Mouse (Mus musculus) adrenal gland, postnatal 14 days (tissue): ENCODE measurements around the gene Kcnj14. TPM values are rescaled to one million over a fixed set of nuclear protein-coding genes. Genes with fewer than 3 reads are reported as not detected.

Source experiments
- DNase-seq: peaks from one replicate; pipeline ENCODE4 v3.0.0; 2021; ENCODE audit warnings: mixed read lengths
- long read RNA-seq, 2 experiments: library from polyadenylated mRNA; stranded (forward); transcript quantifications; one replicate each; pipeline ENCODE4 v2.0.0; 2021
- total RNA-seq: library from RNA; stranded (reverse); gene quantifications from 2 replicates; pipeline ENCODE4 v1.2.3, GENCODE M21; 2021

Kcnj14 gene
- total RNA-seq, result 0.48 and 0.60 TPM in 2 replicates
- long read RNA-seq, experiment 1, result 0 reads
- long read RNA-seq, experiment 2, result 0 reads

- DNase-seq, result no peak
Measured at GRCm38 (mm10) chr7:45824598-45824997, at the start of gene Kcnj14. Gene Kcnj14, minus strand, starts transcription at chr7:45824782.

DNA sequence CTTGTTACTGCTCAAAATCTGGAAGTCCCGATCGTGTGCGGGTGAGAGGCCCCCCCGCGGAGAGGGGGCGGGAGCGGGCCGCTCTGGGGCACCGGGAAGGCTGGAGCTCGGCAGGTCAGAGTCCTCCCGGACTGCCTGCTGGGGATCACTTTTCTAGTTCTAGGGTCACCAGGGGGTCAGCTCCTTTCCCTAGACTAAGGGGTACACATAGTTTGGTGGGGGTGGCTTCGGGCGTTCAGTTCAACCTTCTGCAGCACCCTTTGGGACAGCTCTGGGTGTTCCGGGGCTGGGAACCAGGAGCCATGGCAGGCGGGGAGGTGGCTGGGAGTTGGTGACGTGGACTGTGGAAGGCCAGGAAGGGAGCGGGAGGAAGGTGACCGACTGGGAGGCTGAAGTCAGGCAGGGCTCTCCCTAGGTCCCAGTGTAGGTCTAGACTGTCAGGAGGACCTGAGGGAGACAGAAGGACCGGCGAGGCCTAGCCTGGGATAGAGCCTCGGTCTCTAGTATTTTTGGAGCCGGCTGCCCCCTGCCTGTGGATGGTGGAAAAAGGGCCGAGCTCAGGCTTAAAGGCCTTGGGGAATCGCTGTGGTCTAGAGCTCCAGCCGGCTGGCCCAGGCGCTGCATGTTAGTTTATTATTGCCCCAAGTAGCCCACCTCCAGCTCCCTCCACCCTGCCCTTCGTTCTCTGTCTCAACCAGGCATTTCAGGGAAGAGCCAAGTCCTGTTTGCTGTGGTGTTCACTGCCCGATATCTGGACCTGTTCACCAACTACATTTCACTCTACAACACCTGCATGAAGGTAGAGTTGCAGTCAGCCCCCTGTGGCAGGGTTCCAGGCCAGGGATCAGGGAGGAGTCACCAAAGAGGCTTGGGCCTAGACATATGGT is 48.7 kb upstream of the Kcnj14 start:
- DNase-seq, result peak; percentile 82

DNA sequence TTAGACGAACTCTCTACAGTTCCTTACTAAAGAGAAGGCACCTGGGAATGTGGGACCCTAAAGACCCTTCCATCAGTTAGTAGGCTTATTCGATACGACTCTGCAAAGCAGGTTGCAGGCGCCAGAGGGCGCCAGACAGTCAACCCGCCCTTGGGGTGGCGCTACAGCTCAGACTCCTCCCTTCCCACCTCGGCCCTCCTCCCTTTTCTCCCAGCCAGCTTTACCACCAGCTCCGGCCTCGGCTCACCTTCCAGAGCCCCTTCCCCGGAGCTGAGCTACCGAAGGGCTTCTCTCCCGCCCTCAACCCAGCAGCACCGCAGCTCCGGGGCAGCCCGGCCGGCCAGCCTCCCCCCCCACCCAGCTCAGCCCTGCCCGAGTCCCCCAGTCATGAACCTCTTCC is 48.0 kb upstream of the Kcnj14 start, which contains the start of gene Kdelr1:
TSS of gene Kdelr1 (plus strand) at position 149 of the 400 bp plus-strand sequence.
- DNase-seq, result peak; percentile 93

DNA sequence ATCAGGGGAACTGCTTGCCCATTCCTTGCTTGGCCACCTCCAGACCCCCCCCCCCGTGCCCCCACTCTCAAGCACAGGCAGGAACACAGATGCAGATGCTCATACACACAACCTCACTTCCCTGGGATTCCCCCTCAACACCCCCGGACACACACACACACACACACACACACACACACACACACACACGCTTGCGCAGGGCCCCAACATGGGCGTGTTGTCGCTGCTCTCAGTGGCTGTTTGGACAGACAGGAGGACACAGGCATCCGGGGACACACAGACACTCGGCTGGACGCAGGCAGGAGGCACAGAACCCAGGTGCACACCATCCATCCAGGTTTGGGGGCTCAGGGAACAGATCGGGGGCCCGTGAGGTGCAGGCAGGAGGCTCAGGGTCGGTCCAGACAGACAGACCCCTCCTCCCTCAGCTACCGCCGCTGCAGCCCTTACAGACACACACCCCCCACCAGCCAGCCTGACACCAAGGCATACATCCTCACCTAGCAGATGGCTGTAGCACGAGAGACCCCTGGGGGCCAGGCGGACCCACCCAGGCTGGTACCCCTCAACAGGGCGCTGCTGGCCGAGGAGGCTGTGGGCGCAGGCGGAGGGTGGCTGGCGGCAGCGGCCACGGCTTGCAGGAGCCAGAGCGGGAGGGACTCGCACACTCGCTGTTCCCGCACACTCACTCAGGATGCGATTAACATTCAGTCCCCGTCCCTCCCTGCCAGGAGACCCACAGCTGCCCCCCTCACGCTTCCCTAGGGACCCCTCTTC is 45.9 kb upstream of the Kcnj14 start:
- no peak for DNase-seq

GRCm38 (mm10) chr7:45869787-45870186 is 45.2 kb upstream of the Kcnj14 start:
- DNase-seq, result peak; percentile 59

DNA sequence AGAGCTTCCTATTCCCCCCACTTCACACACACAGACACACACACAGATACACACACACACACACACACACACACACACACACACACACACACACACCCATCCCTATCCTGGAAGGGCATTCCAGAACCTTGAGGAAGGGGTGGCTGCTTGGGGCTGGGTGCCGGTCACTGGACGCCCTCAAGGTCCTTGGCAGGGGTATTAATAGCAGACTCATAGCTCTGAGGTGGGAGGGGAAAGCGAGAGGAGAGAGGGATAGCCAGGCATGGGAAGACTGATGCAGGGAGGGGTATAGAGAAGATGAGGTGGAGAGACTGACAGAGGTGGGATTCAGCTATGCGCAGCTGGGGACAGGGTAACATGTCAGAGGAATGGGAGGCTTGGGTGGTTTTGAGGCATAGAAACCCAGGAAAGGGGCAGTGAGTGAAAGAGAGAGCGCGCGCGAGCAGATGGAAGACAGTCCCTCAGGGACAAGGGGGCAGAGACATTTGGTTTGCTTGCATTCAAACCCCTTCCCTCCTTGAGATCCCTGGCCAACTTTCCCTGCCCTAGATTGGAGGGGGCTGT is 44.6 kb upstream of the Kcnj14 start:
- peak; percentile 60 for DNase-seq

- no peak for DNase-seq
Measured at GRCm38 (mm10) chr7:45867871-45868270, 43.3 kb upstream of the Kcnj14 start.

DNA sequence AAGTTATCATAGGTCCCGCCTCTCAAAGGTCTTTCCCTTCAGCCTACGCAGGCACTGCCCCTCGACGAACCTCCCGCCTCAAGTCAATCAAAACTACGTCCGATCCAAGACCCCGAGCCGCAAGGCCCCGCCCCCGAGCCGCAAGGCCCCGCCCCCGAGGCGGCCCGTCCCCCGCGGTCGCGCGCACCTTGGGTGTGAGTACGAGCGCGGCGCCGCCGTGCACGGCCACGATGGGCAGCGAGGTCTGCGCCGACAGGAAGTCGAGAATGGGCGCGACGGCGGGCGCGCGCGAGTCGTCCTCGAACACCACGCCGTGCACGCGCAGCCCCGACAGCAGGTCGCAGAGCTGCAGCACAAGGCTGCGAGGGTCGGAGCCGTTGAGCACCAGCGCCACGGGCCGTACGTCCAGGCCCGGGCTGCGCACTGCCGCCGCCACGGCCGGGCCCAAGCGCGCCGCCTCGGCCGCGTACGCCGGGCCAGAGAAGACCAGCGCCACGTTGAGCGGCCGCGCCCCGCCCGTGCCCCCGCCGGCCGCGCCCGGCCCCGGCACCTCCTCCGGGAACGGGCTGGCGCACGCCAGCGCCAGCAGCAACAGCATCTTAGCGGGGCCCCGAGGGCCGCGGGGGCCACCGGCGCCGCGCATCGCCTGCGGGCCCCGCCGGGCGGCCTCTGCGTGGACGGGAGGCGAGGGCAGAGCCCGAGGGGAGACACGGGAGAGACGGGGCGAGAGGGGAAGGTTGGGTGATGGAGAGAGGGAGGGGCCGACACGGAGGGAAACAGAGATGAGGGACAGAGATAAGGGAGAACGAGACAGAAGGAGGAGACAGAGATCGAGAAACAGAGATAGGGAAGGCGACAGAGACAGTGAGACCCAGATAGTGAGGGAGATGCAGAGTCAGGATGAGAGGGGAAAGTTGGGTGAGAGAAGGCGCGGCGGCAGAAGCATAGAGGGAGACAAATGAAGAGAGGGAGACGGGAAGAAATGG is 41.6 kb upstream of the Kcnj14 start:
- DNase-seq, result peak; percentile 98

DNA sequence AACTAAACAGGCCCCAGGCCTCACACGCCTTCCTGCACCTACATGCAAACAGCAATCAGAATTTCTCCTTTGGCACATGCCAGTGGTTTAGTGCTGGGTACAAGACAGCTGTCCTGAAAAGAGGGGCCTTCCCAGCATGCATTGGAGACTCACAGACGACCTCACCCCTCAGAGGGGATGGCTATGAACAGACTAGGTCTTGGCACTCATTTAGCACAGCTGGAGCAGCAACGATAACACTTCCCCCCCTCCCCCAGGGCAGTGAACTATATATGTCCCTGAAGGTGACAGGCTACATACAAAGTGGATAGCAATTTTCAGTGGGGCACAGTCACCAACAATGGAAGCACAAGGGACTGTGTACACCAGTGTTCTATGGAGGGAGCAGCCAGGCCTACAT is 39.9 kb upstream of the Kcnj14 start:
- DNase-seq, result no peak

- DNase-seq, result no peak
Measured at GRCm38 (mm10) chr7:45862804-45863203, 38.2 kb upstream of the Kcnj14 start.

DNA sequence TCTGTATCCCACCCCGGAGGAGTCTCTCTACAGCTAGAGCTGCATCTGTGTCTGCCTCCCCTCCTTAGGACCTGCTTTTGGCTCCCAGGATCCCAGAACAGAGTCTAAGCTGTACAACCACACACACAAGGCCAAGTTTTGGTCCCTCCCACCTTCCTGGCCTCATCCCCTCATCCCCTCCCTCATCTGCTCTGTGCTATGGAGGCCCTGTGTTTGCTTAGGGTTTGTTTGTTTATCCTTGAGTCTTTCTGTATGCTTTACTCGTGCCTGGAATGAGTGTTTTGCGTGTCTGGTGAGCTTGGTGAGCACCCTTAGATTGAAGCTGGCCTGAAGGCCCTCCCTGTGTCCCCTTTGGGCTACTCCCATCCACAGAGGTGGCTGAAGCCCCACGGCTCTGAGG is 34.4 kb upstream of the Kcnj14 start:
- DNase-seq, result no peak

GRCm38 (mm10) chr7:45856950-45857901 is 32.6 kb upstream of the Kcnj14 start:
- DNase-seq, result peak; percentile 47

GRCm38 (mm10) chr7:45853089-45853488 is 28.5 kb upstream of the Kcnj14 start:
- DNase-seq, result no peak

GRCm38 (mm10) chr7:45850661-45851060 is 26.1 kb upstream of the Kcnj14 start:
- DNase-seq, result no peak

GRCm38 (mm10) chr7:45848447-45849027 is 24.0 kb upstream of the Kcnj14 start:
- DNase-seq, result no peak

- DNase-seq, result no peak
Measured at GRCm38 (mm10) chr7:45842950-45843744, 18.6 kb upstream of the Kcnj14 start.

DNA sequence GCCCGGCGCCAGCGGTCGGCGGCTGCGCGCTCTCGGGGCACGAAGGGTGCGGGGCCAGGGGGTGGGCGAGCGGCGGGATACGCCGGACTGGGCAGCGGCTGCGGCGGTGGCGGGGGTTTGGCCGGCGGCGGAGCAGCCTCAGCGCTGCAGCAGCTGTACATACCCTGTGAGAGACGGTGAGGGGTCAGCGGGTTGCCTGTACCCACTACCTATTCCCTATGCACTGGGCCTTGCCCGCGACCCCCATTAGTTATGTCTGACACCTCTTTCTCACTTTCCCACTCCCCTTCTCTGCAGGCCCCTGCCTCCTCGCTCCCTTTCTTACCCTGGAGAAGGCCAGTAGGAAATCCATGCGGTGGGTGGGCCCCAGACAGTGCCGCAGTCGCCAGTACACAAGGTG is 9.3 kb upstream of the Kcnj14 start:
- no peak for DNase-seq

DNA sequence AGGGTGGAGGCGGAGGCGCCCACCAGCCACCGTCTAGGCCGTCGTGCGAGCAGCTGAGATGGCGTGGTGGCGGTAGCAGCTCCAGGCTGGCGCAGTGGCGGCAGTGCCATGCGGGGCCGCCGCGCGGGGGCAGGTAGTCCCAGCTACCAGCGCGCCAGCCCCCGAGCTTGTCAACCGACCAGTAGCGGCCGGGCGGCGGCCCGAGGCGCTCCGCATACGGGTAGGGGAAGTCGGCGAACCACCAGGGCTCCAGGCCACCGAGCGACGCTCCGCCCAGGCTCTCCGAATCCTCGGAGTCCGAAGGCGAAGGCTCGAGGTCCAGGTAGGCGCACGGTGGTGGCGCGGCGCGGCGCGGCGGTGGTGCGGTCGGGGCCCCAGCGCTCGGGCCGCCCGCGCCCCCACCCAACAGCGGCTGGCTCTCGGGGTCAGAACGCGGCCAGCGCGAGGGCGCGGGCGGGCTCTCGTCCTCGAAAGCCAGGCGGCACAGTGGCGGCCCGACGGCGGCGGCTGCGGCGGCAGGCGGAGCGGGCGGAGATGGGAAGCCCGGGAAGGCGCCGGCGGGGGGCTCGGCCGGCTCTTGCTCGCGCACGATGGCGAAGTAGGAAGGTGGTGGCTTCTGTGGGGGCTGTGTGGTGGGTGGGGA is 8.7 kb upstream of the Kcnj14 start:
- no peak for DNase-seq

- no peak for DNase-seq
Measured at GRCm38 (mm10) chr7:45832428-45832827, 7.8 kb upstream of the Kcnj14 start.
